Mouse (Mus musculus) neutrophil, adult 5-6 weeks (primary cell): ENCODE data around the gene Ankrd55. TPM values are rescaled to one million over a fixed set of nuclear protein-coding genes. Genes with fewer than 3 reads are reported as not detected.

Experiments used
- ATAC-seq: fragments of 151-379, 151-347 bp; 2 replicates; pipeline ENCODE4 v1.8.0; 2017; ENCODE audit warnings: mild to moderate bottlenecking, moderate TSS enrichment; ENCODE audit not compliant: insufficient number of reproducible peaks, poor library complexity, low FRiP score, severe bottlenecking; ENCODE audit errors: extremely low read depth
- total RNA-seq: library from RNA; stranded (forward); fragments of 200-1000 nt; gene quantifications from 2 replicates; pipeline ENCODE4 v1.2.3, GENCODE M21; 2017

The Ankrd55 gene
- total RNA-seq, 1 experiment from 2014 or later, result not detected

GRCm38 (mm10) chr13:112331682-112332061, 43.4 kb downstream of the Ankrd55 start:
- ATAC-seq, result no peak

- ATAC-seq, result no peak
These were observed 47.3 kb downstream of the Ankrd55 start for GRCm38 (mm10) chr13:112335531-112335930.

- no peak for ATAC-seq
These were observed 48.9 kb downstream of the Ankrd55 start for GRCm38 (mm10) chr13:112337146-112337545.

GRCm38 (mm10) chr13:112340205-112340604, 52.0 kb downstream of the Ankrd55 start:
- ATAC-seq, result no peak

- ATAC-seq, result no peak
These were observed 52.5 kb downstream of the Ankrd55 start for GRCm38 (mm10) chr13:112340761-112341160.

GRCm38 (mm10) chr13:112342971-112343627, 54.8 kb downstream of the Ankrd55 start:
- no peak for ATAC-seq

- ATAC-seq, result no peak
These were observed 55.4 kb downstream of the Ankrd55 start for GRCm38 (mm10) chr13:112343628-112344009.

- no peak for ATAC-seq
These were observed 56.1 kb downstream of the Ankrd55 start for GRCm38 (mm10) chr13:112344270-112344864.

GRCm38 (mm10) chr13:112345542-112345941, 57.3 kb downstream of the Ankrd55 start:
- ATAC-seq, result no peak

- no peak for ATAC-seq
These were observed 57.8 kb downstream of the Ankrd55 start for GRCm38 (mm10) chr13:112346031-112346430.

- ATAC-seq, result no peak
These were observed 58.5 kb downstream of the Ankrd55 start for GRCm38 (mm10) chr13:112346659-112347142.

- ATAC-seq, result no peak
These were observed 60.0 kb downstream of the Ankrd55 start for GRCm38 (mm10) chr13:112348250-112348649.

GRCm38 (mm10) chr13:112348896-112349484, 60.7 kb downstream of the Ankrd55 start:
- no peak for ATAC-seq

GRCm38 (mm10) chr13:112349500-112349899, 61.2 kb downstream of the Ankrd55 start:
- ATAC-seq, result 0 out of 2 replicates have a peak, but pooled peaks have one; percentile 7

GRCm38 (mm10) chr13:112351943-112352342, 63.7 kb downstream of the Ankrd55 start:
- no peak for ATAC-seq

- no peak for ATAC-seq
These were observed 66.0 kb downstream of the Ankrd55 start for GRCm38 (mm10) chr13:112354109-112354867.

GRCm38 (mm10) chr13:112354958-112355357, 66.7 kb downstream of the Ankrd55 start:
- ATAC-seq, result peak; percentile 84

GRCm38 (mm10) chr13:112355794-112356486, 67.7 kb downstream of the Ankrd55 start:
- ATAC-seq, result no peak

- ATAC-seq, result no peak
These were observed 73.3 kb downstream of the Ankrd55 start for GRCm38 (mm10) chr13:112361575-112361974.
